Mouse (Mus musculus) adrenal gland, adult 8-10 months (tissue): ENCODE measurements around the gene Klhl11. TPM values are rescaled to one million over a fixed set of nuclear protein-coding genes. Genes with fewer than 3 reads are reported as not detected.

ENCODE experiments used
- DNase-seq: peaks from one replicate; pipeline ENCODE4 v3.0.0; 2022
- total RNA-seq, 4 experiments: library from RNA; stranded (reverse); gene quantifications; 2 replicates each; pipeline ENCODE4 v1.2.4; 2022

Gene Klhl11
- total RNA-seq, 4 experiments from 2014 or later, result 62.9 to 96.4 (median 75.3) TPM

- no peak for DNase-seq
Measured at GRCm38 (mm10) chr11:100471352-100472196, 967 bp downstream of the Klhl11 start.

GRCm38 (mm10) chr11:100465833-100466232 lies 6.7 kb downstream of the Klhl11 start:
- DNase-seq, result no peak

GRCm38 (mm10) chr11:100465229-100465792 lies 7.2 kb downstream of the Klhl11 start:
- no peak for DNase-seq

GRCm38 (mm10) chr11:100462699-100463098 lies 9.8 kb downstream of the Klhl11 start:
- no peak for DNase-seq

GRCm38 (mm10) chr11:100457711-100458110 lies 14.8 kb downstream of the Klhl11 start:
- no peak for DNase-seq

- DNase-seq, result no peak
Measured at GRCm38 (mm10) chr11:100457247-100457646, 15.3 kb downstream of the Klhl11 start.

- DNase-seq, result no peak
Measured at GRCm38 (mm10) chr11:100442625-100443024, 29.9 kb downstream of the Klhl11 start.

- no peak for DNase-seq
Measured at GRCm38 (mm10) chr11:100441797-100442196, 30.7 kb downstream of the Klhl11 start, which contains the start of the genes Nt5c3b and Klhl10. Gene Nt5c3b (minus strand): TSS chr11:100441808. Gene Klhl10 (plus strand): TSS chr11:100441917.

GRCm38 (mm10) chr11:100440691-100441522 lies 31.6 kb downstream of the Klhl11 start:
- peak; percentile 81 for DNase-seq

- DNase-seq, result no peak
Measured at GRCm38 (mm10) chr11:100437901-100438300, 34.6 kb downstream of the Klhl11 start.

- no peak for DNase-seq
Measured at GRCm38 (mm10) chr11:100435678-100436246, 36.8 kb downstream of the Klhl11 start.

- no peak for DNase-seq
Measured at GRCm38 (mm10) chr11:100432002-100432401, 40.5 kb downstream of the Klhl11 start.

GRCm38 (mm10) chr11:100430052-100430451 lies 42.5 kb downstream of the Klhl11 start:
- no peak for DNase-seq

- DNase-seq, result peak; percentile 90
Measured at GRCm38 (mm10) chr11:100428612-100429199, 43.8 kb downstream of the Klhl11 start.

- no peak for DNase-seq
Measured at GRCm38 (mm10) chr11:100426820-100427219, 45.7 kb downstream of the Klhl11 start.

GRCm38 (mm10) chr11:100425851-100426250 lies 46.7 kb downstream of the Klhl11 start:
- DNase-seq, result peak; percentile 77

GRCm38 (mm10) chr11:100423836-100424235 lies 48.7 kb downstream of the Klhl11 start:
- no peak for DNase-seq

- DNase-seq, result no peak
Measured at GRCm38 (mm10) chr11:100421537-100421936, 51.0 kb downstream of the Klhl11 start.

- DNase-seq, result peak; percentile 56
Measured at GRCm38 (mm10) chr11:100414914-100415822, 57.4 kb downstream of the Klhl11 start, which contains the start of gene Fkbp10. Gene Fkbp10 (plus strand): TSS chr11:100415697.

- DNase-seq, result peak; percentile 70
Measured at GRCm38 (mm10) chr11:100414021-100414913, 58.3 kb downstream of the Klhl11 start, which contains the start of gene P3h4. Gene P3h4 (minus strand): TSS chr11:100414836.
